Mouse (Mus musculus): ENCODE data around the gene Igf2bp2.

DNA sequence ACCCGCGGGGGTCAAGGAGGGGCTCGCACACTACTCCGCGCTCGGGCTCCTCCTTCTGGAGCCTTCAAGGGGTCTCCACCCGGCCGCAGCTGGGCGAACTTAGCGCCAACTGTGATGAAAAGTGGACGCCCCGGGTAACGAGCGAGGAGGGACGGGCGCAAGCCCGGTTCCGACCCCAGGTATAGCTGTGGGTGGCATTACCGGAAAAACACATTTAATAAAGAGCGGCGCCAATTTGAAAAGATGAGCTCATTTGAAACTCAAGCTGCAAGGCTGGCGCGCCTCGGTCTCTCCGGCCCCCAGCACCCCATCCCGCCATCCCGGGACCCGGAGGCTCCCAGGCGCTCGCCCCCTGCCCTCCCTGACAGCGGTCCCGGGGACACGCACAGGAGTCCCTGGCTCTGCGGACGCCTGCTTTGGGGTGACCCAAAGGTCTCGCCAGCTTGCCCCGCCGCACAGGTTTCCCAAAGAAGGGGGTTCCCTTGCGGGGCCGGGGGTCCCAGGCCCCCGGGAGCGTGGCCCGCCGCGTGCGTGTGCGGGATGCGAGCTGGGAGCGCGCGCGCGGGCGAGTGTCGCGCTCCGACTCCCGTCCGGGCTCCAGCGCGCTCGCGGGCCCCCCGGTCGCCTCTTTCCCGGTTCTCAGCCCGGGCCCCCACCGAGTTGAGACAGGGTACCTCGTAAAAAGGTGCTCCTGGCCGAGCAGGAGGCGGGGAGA, 1.6 kb downstream of the Igf2bp2 start:
- TF ChIP-seq CTCF (IDR thresholded peaks at IDR 0.05; ENCODE audit: insufficient read depth, low read depth, low read length) = no peak
- TF ChIP-seq POLR2A (IDR thresholded peaks at IDR 0.05; ENCODE audit: insufficient read depth, low read depth, low read length) = no peak

Data from olfactory bulb, adult 2 months (tissue).